ENCODE assay signal across 13 mouse cellular contexts in genomic region chr14:94362838-94363237, GRCm38 (mm10).
"Had no signal": no experiment of that assay in that cellular context is flagged by ENCODE, and none has a peak within 500 bp of the region (broad histone marks: within the 10 kb centered on the region; RNA-seq: fewer than 3 reads in every experiment).

No protein-coding gene starts in this region.

- H3K9ac ChIP-seq: liver, embryonic 12.5 days; liver, embryonic 14.5 days; lung, embryonic 14.5 days; neural tube, embryonic 12.5 days; stomach, embryonic 15.5 days had no signal

- H3K9me3 ChIP-seq: liver, embryonic 12.5 days; neural tube, embryonic 12.5 days; stomach, embryonic 15.5 days had no signal

- ATAC-seq: liver, embryonic 12.5 days had no signal

- H3K4me1 ChIP-seq: liver, embryonic 12.5 days; neural tube, embryonic 12.5 days; stomach, embryonic 15.5 days had no signal

- H3K36me3 ChIP-seq: liver, embryonic 12.5 days; neural tube, embryonic 12.5 days; stomach, embryonic 15.5 days had no signal

- H3K4me2 ChIP-seq: liver, embryonic 12.5 days; lung, embryonic 14.5 days; neural tube, embryonic 12.5 days; stomach, embryonic 15.5 days had no signal

- H3K27me3 ChIP-seq: liver, embryonic 12.5 days; neural tube, embryonic 12.5 days; stomach, embryonic 15.5 days had no signal

- H3K4me3 ChIP-seq: liver, embryonic 12.5 days; neural tube, embryonic 12.5 days; stomach, embryonic 15.5 days had no signal

- H3K27ac ChIP-seq: liver, embryonic 12.5 days; liver, embryonic 14.5 days; neural tube, embryonic 12.5 days; stomach, embryonic 15.5 days; stomach, postnatal 0 days had no signal

- DNase-seq: lung, adult 18-20 months; lung, embryonic 14.5 days; lung, postnatal 10 days; lung, postnatal 4 days; right cerebral cortex, postnatal 14 days; thymus, adult 2 months; thymus, postnatal 25 days; thymus, postnatal 4 days had no signal
